Mouse (Mus musculus) lung, embryonic 16.5 days (tissue): Measurements from ENCODE around the gene Ace. TPM values are rescaled to one million over a fixed set of nuclear protein-coding genes. Genes with fewer than 3 reads are reported as not detected.

ENCODE experiments used
- ATAC-seq: fragments of 200-750 bp; cut with Nextera tagmentation; 2 replicates; pipeline ENCODE4 v1.8.0; 2017; ENCODE audit warnings: low read depth, mild to moderate bottlenecking, moderate library complexity
- H3K27ac ChIP-seq: fragments of 300-500 bp; sonication (generic); 2 replicates; pipeline ENCODE4 v1.5.1; 2014; ENCODE audit warnings: mild to moderate bottlenecking, control low read depth, low read length
- H3K27me3 ChIP-seq: fragments of 300-500 bp; sonication (generic); 2 replicates; pipeline ENCODE4 v1.6.1; 2014; ENCODE audit warnings: low read depth, low read length, mixed read lengths; ENCODE audit not compliant: control insufficient read depth, insufficient read depth
- H3K36me3 ChIP-seq: fragments of 300-500 bp; sonication (generic); 2 replicates; pipeline ENCODE4 v1.6.1; 2014; ENCODE audit warnings: low read length; ENCODE audit not compliant: control insufficient read depth, insufficient read depth
- H3K4me1 ChIP-seq: fragments of 300-500 bp; sonication (generic); replicated peaks from 2 replicates; pipeline ENCODE4 v1.6.1; 2014; ENCODE audit warnings: low read length, mixed read lengths; ENCODE audit not compliant: control insufficient read depth, insufficient read depth
- H3K4me2 ChIP-seq: fragments of 300-500 bp; sonication (generic); 2 replicates; pipeline ENCODE4 v1.6.1; 2014; ENCODE audit warnings: low read depth, low read length, control low read depth
- H3K4me3 ChIP-seq: fragments of 300-500 bp; sonication (generic); 2 replicates; pipeline ENCODE4 v1.5.1; 2014; ENCODE audit warnings: mild to moderate bottlenecking, low read length, control low read depth
- H3K9ac ChIP-seq: fragments of 300-500 bp; sonication (generic); 2 replicates; pipeline ENCODE4 v1.6.1; 2014; ENCODE audit warnings: low read length, control low read depth
- H3K9me3 ChIP-seq: fragments of 300-500 bp; sonication (generic); 2 replicates; pipeline ENCODE4 v1.6.1; 2016; ENCODE audit warnings: low read length; ENCODE audit not compliant: control insufficient read depth
- WGBS: fragments of 180-500 bp; shearing (Covaris S2); extraction: QIAGEN DNeasy Blood & Tissue Kit; methylation state at CpG from one replicate; pipeline ENCODE4 v1.1.7; 2014; 5-methylcytosine and 5-hydroxymethylcytosine counted together
- polyA plus RNA-seq: library from polyadenylated mRNA; unstranded; fragments of >200 nt; fragmentation: Nextera tagmentation; extraction: Ambion mirVana; gene quantifications from 2 replicates; pipeline ENCODE4 v1.2.1, GENCODE M21; 2015

Ace gene
- polyA plus RNA-seq, 1 experiment from 2014 or later: 16.2 TPM

DNA sequence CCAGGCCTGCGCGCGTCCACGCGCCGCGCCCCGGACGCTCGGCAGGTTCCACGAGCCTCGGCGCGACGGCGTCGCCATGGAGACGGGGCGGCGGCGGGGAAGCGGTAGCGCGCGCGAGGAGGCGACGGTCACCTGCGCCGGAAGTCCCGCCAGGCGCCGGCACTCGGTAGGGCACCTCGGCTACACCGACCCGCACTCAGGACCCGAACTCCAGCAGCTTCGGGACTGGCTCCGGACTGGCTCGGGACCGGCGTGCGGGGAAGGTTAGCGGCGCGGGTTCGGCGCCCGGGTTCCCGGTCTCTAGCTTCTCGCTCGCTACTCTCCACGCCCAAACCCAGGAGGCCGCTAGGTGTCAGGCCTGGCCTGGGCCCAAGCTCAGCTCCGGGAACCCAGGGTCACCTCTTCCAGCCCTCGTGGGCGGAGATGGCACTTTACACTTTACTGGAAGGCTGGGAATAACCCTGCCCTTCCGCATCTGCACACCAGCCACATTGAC is 23.6 kb upstream of the Ace start:
- peak overlapping the region; percentile 96 for H3K4me2 ChIP-seq
- H3K9me3 ChIP-seq: no peaks in the 10 kb centered on the region
- H3K27ac ChIP-seq: peak overlapping the region; percentile 94
- peak overlapping the region; percentile 69 for H3K4me3 ChIP-seq
- H3K9ac ChIP-seq: peak overlapping the region; percentile 75
- peak; percentile 73 for ATAC-seq
- H3K36me3 ChIP-seq: no peaks in the 10 kb centered on the region
- H3K4me1 ChIP-seq: peaks cover 32% of the 10 kb centered on the region
- under 1% methylated on average over 59 of the region's 59 CpGs for WGBS
- H3K27me3 ChIP-seq: peaks cover 6% of the 10 kb centered on the region; the same call in 1 of the 2 replicates

DNA sequence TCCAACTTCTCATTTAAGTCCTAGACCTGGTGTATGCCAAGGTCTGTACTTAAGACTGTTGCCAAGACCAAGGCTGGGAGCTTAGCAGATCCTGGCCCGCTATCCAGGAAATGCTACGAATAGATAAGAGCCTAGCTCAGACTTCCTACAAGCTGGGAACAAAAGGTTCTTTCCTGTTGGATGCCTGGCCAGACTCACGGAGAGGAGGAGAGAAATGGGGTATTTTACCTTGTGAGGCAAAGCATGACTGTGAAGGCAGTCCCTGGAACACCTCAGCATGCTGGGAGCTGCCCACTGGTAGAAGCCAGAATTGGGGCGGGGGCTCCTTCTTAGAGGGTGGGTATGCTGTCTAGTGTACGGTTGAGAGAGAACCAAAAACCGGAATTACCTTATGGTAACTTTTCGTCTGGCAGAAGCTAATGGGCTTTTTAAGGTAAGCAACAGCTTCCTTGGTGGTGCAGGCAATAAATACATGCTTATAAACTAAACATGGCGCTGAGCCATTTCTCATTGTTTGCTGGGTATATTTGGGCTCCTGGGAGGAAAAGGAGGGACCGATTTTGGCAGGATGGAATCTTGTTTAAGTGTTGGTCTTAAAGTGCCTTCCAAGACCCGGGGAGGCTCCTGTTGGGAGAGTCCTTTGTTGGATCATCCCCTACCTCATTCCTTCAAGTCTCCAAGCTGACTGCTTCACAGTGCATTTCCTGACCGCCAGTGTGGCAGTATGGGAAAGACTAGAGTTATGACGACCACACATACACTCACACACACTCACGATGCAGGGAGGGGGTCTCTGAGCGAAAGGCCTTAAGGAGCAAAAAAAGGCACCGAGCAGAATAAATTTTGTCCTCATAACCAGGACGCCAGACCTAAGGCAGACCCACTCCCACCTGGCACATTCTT is 22.7 kb upstream of the Ace start:
- Histone ChIP-seq H3K36me3 (no peaks in the 10 kb centered on the region), H3K4me3 (peak overlapping the region; percentile 69), H3K9me3 (no peaks in the 10 kb centered on the region), H3K4me2 (peak overlapping the region; percentile 96), H3K9ac (peak overlapping the region; percentile 75; the same call in 1 of the 2 replicates), H3K27ac (peak overlapping the region; percentile 94), H3K27me3 (peaks cover 6% of the 10 kb centered on the region; the same call in 1 of the 2 replicates), H3K4me1 (peaks cover 32% of the 10 kb centered on the region)
- peak; percentile 62 for ATAC-seq
- 49% methylated on average over 16 of the region's 16 CpGs for WGBS

DNA sequence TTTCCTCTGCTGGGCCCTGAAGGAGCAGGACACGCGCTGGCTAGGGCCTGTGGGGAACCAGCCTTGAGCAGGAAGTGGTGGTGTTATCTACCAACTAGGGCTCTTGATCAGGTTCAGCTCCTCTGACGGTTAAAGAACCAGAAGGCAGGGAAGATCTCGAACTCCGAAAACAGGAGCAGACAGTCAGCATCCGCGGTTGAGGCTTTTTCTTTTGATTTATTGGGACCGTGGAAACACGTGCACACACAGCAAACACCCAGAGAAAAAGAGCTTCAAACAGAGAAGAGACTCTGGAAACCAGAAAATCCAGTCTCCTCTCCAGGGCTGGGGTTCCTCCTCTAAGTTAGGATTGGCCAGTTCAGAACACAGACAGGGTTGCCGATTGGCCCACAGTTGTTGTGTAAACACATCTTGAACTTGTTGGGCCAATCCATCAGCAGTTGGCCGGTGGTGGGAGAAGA is 21.0 kb upstream of the Ace start:
- no peaks in the 10 kb centered on the region for H3K36me3 ChIP-seq
- ATAC-seq: 0 out of 2 replicates have a peak, but pooled peaks have one; percentile 19
- H3K4me2 ChIP-seq: no peak overlapping the region
- H3K27me3 ChIP-seq: peaks cover 6% of the 10 kb centered on the region; the same call in 1 of the 2 replicates
- peak overlapping the region; percentile 32 for H3K9ac ChIP-seq
- H3K4me3 ChIP-seq: no peak overlapping the region
- peaks cover 32% of the 10 kb centered on the region for H3K4me1 ChIP-seq
- 32% methylated on average over 11 of the region's 11 CpGs for WGBS
- peak overlapping the region; percentile 94 for H3K27ac ChIP-seq
- no peaks in the 10 kb centered on the region for H3K9me3 ChIP-seq

DNA sequence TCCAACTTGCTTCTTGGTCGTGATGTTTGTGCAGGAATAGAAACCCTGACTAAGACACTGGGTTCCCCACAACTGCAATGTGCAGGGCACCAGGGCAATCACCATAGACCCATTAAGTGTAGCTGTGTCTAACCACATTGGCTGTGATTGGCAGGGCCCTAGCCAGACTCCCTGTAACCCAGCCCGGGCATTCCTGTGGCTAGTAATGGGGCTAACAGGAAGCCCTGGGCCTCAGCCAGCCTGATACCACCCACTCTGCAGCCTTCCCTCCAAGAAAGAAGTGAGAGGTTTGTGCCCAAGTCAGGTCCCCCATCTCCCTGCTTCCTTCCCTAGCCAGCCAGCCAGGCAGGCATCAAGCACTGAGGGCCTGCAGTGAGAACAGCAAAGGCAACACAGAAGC is 19.5 kb upstream of the Ace start:
- Histone ChIP-seq H3K27ac (no peak overlapping the region), H3K9me3 (no peaks in the 10 kb centered on the region), H3K4me2 (no peak overlapping the region), H3K4me1 (peaks cover 35% of the 10 kb centered on the region), H3K9ac (no peak overlapping the region), H3K36me3 (no peaks in the 10 kb centered on the region), H3K4me3 (no peak overlapping the region), H3K27me3 (0 out of 2 replicates have a peak, but pooled peaks cover under 1% of the 10 kb centered on the region)
- 60% methylated on average over 2 of the region's 2 CpGs for WGBS
- no peak for ATAC-seq

DNA sequence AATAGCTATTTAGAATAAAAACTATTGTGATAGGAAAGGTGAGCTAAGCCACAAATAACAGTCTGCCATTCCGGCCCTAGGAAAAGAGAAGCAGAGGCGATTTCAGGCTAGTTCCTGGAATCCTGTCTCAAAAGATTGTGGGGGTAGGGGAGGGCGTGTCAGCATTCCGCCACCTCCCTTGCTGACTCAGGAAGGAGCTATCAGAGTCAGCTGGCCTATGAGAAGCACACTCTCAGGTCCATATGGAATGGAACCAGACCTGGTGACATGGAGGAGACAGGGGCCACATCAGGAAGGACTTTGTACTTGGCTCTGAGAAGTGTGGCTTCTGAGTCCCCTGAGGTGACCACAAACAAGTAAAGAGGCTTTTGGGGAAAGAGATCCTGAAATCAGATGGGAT is 17.2 kb upstream of the Ace start:
- Histone ChIP-seq H3K27ac (no peak overlapping the region), H3K4me3 (no peak overlapping the region), H3K36me3 (no peaks in the 10 kb centered on the region), H3K27me3 (no peaks in the 10 kb centered on the region), H3K4me2 (no peak overlapping the region), H3K4me1 (peaks cover 20% of the 10 kb centered on the region), H3K9me3 (no peaks in the 10 kb centered on the region), H3K9ac (no peak overlapping the region)
- no peak for ATAC-seq
- 53% methylated on average over 4 of the region's 4 CpGs for WGBS

DNA sequence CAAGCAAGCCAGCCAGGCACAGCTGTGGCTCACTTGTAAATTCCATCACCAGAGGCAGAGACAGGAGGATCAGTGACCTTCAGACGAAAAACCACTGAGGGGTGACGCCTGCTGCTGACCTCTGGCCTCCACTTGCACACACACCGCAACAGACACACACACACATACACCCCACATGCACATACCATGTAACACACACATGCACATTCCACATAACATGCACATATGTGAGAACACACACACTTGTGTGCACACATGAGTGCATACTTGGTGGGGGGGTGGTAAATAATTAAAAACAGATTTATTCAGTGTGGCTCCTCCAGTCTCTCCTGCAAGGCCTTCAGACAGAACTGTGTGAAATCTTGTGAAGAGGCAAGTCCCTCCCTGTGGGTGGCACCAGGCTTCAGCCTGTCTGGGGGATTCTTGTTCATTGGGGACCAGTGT is 16.1 kb upstream of the Ace start:
- Histone ChIP-seq H3K4me2 (no peak overlapping the region), H3K4me1 (peaks cover 11% of the 10 kb centered on the region), H3K27me3 (no peaks in the 10 kb centered on the region), H3K27ac (no peak overlapping the region), H3K36me3 (no peaks in the 10 kb centered on the region), H3K9me3 (no peaks in the 10 kb centered on the region), H3K9ac (no peak overlapping the region), H3K4me3 (no peak overlapping the region)
- WGBS: 50% methylated on average over 3 of the region's 3 CpGs
- ATAC-seq: no peak

DNA sequence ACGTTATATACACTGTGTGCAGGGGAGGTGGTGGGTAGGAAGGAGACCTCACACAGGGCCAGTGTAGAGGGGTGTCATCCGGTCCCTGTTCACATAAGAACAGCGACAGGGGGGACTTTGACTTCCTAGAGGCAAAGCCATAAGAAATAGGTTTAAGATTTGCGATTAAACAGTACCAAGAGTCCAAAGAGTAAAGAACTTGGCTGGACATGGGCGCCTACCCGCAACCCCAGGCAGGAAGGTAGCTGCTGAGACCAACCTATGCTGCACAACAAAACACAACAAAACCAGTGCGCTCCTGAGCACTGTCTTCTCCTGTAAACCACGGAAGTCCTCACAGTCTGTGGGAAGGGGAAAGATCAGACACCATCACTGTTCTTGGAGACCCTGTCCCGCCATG is 15.6 kb upstream of the Ace start:
- ATAC-seq: no peak
- WGBS: 85% methylated on average over 9 of the region's 9 CpGs
- no peak overlapping the region for H3K27ac ChIP-seq

DNA sequence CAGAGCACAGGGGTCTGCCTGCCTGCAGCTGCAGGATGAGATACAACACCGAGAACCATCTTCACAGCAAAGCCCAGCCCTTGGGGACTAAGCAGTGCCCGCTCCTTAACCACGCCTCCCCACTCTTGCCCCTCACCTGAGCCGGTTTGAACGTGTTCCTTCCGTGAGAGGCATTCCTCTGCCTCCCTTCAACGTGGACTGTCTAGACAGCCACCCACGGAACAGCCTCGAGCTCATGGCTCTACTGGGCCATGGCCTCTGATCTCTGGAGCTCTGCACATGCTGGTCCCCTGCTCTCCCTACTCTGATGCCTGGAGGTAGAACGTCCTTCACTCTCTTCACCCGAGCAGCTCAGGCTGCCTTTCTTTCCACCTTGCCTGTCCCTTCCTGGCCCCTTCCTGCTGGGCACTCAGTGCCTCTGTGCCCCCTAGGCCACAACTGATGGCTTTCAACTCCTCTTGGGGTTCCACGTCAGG is 14.8 kb upstream of the Ace start, which contains the start of gene Cyb561:
Gene Cyb561, minus strand, starts transcription at position 426 of the 476 bp plus-strand sequence.
- H3K4me1 ChIP-seq: peaks cover 3% of the 10 kb centered on the region; the same call in 1 of the 2 replicates
- no peaks in the 10 kb centered on the region for H3K9me3 ChIP-seq
- no peak within 1 kb of the TSS for H3K27ac ChIP-seq
- H3K4me3 ChIP-seq: no peak within 1 kb of the TSS
- no peak within 1 kb of the TSS for H3K9ac ChIP-seq
- ATAC-seq: peak; percentile 56; the same call in 1 of the 2 replicates
- WGBS: 52% methylated on average over 12 of the region's 12 CpGs
- no peaks in the 10 kb centered on the region for H3K27me3 ChIP-seq
- H3K36me3 ChIP-seq: no peaks in the 10 kb centered on the region
- H3K4me2 ChIP-seq: no peak within 1 kb of the TSS

More for the DNA sequence above, 15.6 kb upstream of the Ace start:
- Histone ChIP-seq H3K9ac (no peak overlapping the region), H3K4me1 (peaks cover 6% of the 10 kb centered on the region), H3K4me2 (no peak overlapping the region), H3K4me3 (no peak overlapping the region), H3K9me3 (no peaks in the 10 kb centered on the region), H3K36me3 (no peaks in the 10 kb centered on the region), H3K27me3 (no peaks in the 10 kb centered on the region)

DNA sequence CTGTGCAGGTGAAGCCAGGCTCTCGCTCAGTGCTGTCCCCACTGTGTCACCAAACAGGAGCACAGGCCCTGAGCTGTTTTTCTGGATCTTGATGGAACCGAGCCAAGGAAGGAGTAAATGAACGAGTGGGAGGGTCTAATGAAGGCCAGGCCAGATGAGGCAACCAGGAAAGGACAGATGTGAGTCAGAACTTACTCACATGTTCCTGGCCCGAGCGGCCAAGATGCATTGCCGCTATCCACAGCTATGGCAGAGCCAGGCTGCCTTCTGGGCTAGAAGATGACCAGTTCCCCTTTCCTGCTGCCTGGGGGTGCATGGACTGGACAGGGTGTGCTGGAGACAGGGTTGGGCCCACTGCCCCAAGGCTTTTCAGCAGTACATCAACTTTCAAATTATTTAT is 14.3 kb upstream of the Ace start:
- WGBS: 50% methylated on average over 6 of the region's 6 CpGs

More for the DNA sequence above, 14.3 kb upstream of the Ace start:
- Histone ChIP-seq H3K36me3 (no peaks in the 10 kb centered on the region), H3K4me1 (peaks cover 3% of the 10 kb centered on the region; the same call in 1 of the 2 replicates), H3K9ac (no peak overlapping the region), H3K9me3 (no peaks in the 10 kb centered on the region), H3K4me3 (no peak overlapping the region), H3K4me2 (no peak overlapping the region), H3K27ac (no peak overlapping the region), H3K27me3 (no peaks in the 10 kb centered on the region)
- ATAC-seq: peak; percentile 21; the same call in 1 of the 2 replicates
